31 mouse cellular contexts compared by ENCODE assay signal in genomic region chr1:39005751-39006354, GRCm38 (mm10). TPM values are rescaled to one million over a fixed set of nuclear protein-coding genes. Genes with fewer than 3 reads are reported as not detected.
DNase-seq lines count a peak whose midpoint lies in the region; TF ChIP-seq lines count a peak whose summit lies in the region.
"Had no signal": no experiment of that assay in that cellular context is flagged by ENCODE, and none has a peak within 500 bp of the region (broad histone marks: within the 10 kb centered on the region; RNA-seq: fewer than 3 reads in every experiment).

No protein-coding gene starts in this region.

- no peak for TF ChIP-seq CTCF in CH12.LX (conservative IDR thresholded peaks at IDR 0.05 in 1 of 2, IDR thresholded peaks at IDR 0.05 in 1 of 2; ENCODE audit: low read depth in 2 of 2, low read length in 2 of 2)

- in situ Hi-C loops in CH12.LX (cut with MboI; ENCODE audit: low pct_ligation_motif_present, low pct_unique_long_range_greater_than_20kb, low sequenced_read_pairs): loop anchor here (5.0 to 25.0 kb wide), 3 partner anchors 206 to 511 kb away; no protein-coding TSS in a partner anchor
- in situ Hi-C loops in ES-E14 (cut with MboI; ENCODE audit: low sequenced_read_pairs in 2 of 2, unreplicated experiment in 2 of 2): loop anchor here (10.0 to 25.0 kb wide), 4 partner anchors 181 to 509 kb away; partner anchors contain the start of gene Npas2 (in 1 of the 2)

- no peak for TF ChIP-seq POLR2A in CH12.LX (IDR thresholded peaks at IDR 0.05; ENCODE audit: low read depth, low read length)

- H3K27ac ChIP-seq in CH12.LX (ENCODE audit: insufficient read depth, low read depth) (no peak overlapping the region), ES-E14 (ENCODE audit: insufficient read depth, low read depth, low read length, poor library complexity, severe bottlenecking) (0 out of 2 replicates have a peak overlapping the region, but pooled peaks have one; percentile 27)
- H3K27ac ChIP-seq: heart, embryonic 10.5 days; heart, embryonic 15.5 days; hindbrain, embryonic 12.5 days; hindbrain, postnatal 0 days; intestine, embryonic 15.5 days; kidney, embryonic 15.5 days; layer of hippocampus, adult 2 months; liver, embryonic 12.5 days had no signal

- H3K9ac ChIP-seq in CH12.LX (ENCODE audit: insufficient read depth, low read depth) (no peak overlapping the region), ES-E14 (ENCODE audit: insufficient read depth, low read depth, low read length, poor library complexity, severe bottlenecking) (no peak overlapping the region)
- H3K9ac ChIP-seq: heart, embryonic 15.5 days; hindbrain, embryonic 12.5 days; intestine, embryonic 15.5 days; kidney, embryonic 15.5 days; liver, embryonic 12.5 days; liver, postnatal 0 days; neural tube, embryonic 13.5 days had no signal

- peaks cover 3% of the 10 kb centered on the region for H3K9me3 ChIP-seq in CH12.LX (replicated peaks; ENCODE audit: low read length)
- no peaks in the 10 kb centered on the region for H3K9me3 ChIP-seq in ES-E14 (ENCODE audit: control insufficient read depth, insufficient read depth, low read depth, low read length)
- H3K9me3 ChIP-seq: heart, embryonic 10.5 days; heart, embryonic 15.5 days; hindbrain, embryonic 12.5 days; intestine, embryonic 15.5 days; kidney, embryonic 15.5 days; liver, embryonic 12.5 days; neural tube, embryonic 13.5 days had no signal

- intact Hi-C loops in left cerebral cortex, postnatal 10 days (cut with DNase I): no loop called here

- H3K4me1 ChIP-seq in CH12.LX (ENCODE audit: control insufficient read depth in 1 of 2, insufficient read depth in 2 of 2) (peaks cover 13 to 57% of the 10 kb centered on the region in 2 experiments), ES-E14 (ENCODE audit: control insufficient read depth in 2 of 2, insufficient read depth in 2 of 2, low read length in 2 of 2, poor library complexity in 1 of 2) (peaks cover 0 to 11% of the 10 kb centered on the region in 2 experiments; a peak in 1 of 4 replicates)
- H3K4me1 ChIP-seq: liver, embryonic 12.5 days had no signal

- H3K36me3 ChIP-seq in CH12.LX (replicated peaks in 1 of 2; ENCODE audit: control insufficient read depth in 1 of 2, insufficient read depth in 1 of 2, low read length in 1 of 2) (no peaks in the 10 kb centered on the region), ES-E14 (ENCODE audit: control insufficient read depth, insufficient read depth, low read length, poor library complexity, severe bottlenecking) (no peaks in the 10 kb centered on the region)
- H3K36me3 ChIP-seq: heart, embryonic 10.5 days; heart, embryonic 15.5 days; hindbrain, embryonic 12.5 days; intestine, embryonic 15.5 days; kidney, embryonic 15.5 days; liver, embryonic 12.5 days; neural tube, embryonic 13.5 days had no signal

- no peak for TF ChIP-seq RAD21 in CH12.LX (IDR thresholded peaks at IDR 0.05; ENCODE audit: low read depth, low read length)

- H3K4me3 ChIP-seq in CH12.LX (replicated peaks in 1 of 3; ENCODE audit: low read depth in 2 of 3, low read length in 2 of 3, poor library complexity in 1 of 3) (no peak overlapping the region), ES-E14 (ENCODE audit: insufficient read depth in 1 of 2, low read depth in 1 of 2, low read length in 2 of 2, poor library complexity in 1 of 2, severe bottlenecking in 1 of 2) (no peak overlapping the region)
- H3K4me3 ChIP-seq: erythroblast, embryonic 14.5 days; heart, embryonic 10.5 days; heart, embryonic 15.5 days; hindbrain, embryonic 12.5 days; intestine, embryonic 15.5 days; kidney, embryonic 15.5 days; layer of hippocampus, adult 2 months; liver, embryonic 12.5 days; neural tube, embryonic 13.5 days had no signal

- peak; percentile 23 to 44 for DNase-seq in kidney, postnatal 36 days
- no peak for DNase-seq in kidney, adult 18-20 months
- peak; percentile 61 for DNase-seq in CH12.LX (ENCODE audit: extremely low read depth)
- DNase-seq in ES-E14 (ENCODE audit: low read depth, low spot score): peak; percentile 36
- peak; percentile 73 for DNase-seq in retina, postnatal 1 day
- DNase-seq in left cerebral cortex, postnatal 10 days (ENCODE audit: extremely low spot score in 1 of 2, low spot score in 2 of 2): no peak
- no peak for DNase-seq in ovary, postnatal 14 days (ENCODE audit: low spot score)
- DNase-seq: adrenal gland, postnatal 36 days; B cell, adult 2 months; cerebellum, adult 2 months; cerebellum, postnatal 14 days; gastrocnemius, postnatal 14 days; heart, adult 11 months; heart, postnatal 36 days; left cerebral cortex, postnatal 4 days; liver, postnatal 0 days; lung, postnatal 36 days; right cerebral cortex, adult 18-20 months; spleen, adult 18-20 months; thymus, postnatal 4 days had no signal

- no peak overlapping the region; the same call in 1 of the 2 replicates for H3K4me2 ChIP-seq in CH12.LX (ENCODE audit: insufficient read depth, low read depth, poor library complexity, severe bottlenecking)
- H3K4me2 ChIP-seq: heart, embryonic 15.5 days; hindbrain, embryonic 12.5 days; intestine, embryonic 15.5 days; kidney, embryonic 15.5 days; liver, embryonic 12.5 days; midbrain, embryonic 11.5 days; neural tube, embryonic 13.5 days had no signal

- no peaks in the 10 kb centered on the region for H3K27me3 ChIP-seq in CH12.LX (replicated peaks)
- H3K27me3 ChIP-seq: heart, embryonic 15.5 days; hindbrain, embryonic 12.5 days; intestine, embryonic 15.5 days; kidney, embryonic 15.5 days; liver, embryonic 12.5 days had no signal

- no peaks in the 10 kb centered on the region for H3K79me2 ChIP-seq in CH12.LX (replicated peaks; ENCODE audit: control insufficient read depth, extremely low read depth, insufficient read depth, poor library complexity, severe bottlenecking)

- dilution Hi-C loops in CH12.LX (cut with MboI; ENCODE audit: extremely low pct_ligation_motif_present, extremely low pct_unique_long_range_greater_than_20kb, low sequenced_read_pairs): no loop called here

- TF ChIP-seq EP300 in CH12.LX (IDR thresholded peaks at IDR 0.05; ENCODE audit: low read length): no peak

TF ChIP-seq in CH12.LX, 34 proteins besides CTCF, POLR2A, EP300 and RAD21 (continues in another document):
- TF ChIP-seq MEF2A (IDR thresholded peaks at IDR 0.05; ENCODE audit: borderline replicate concordance, low read depth, low read length) (peak; percentile 67; the same call in 1 of the 2 replicates), MAZ (IDR thresholded peaks at IDR 0.05; ENCODE audit: low read depth, low read length) (no peak), ZKSCAN1 (IDR thresholded peaks at IDR 0.05; ENCODE audit: borderline replicate concordance, low read depth, low read length) (no peak), BHLHE40 (IDR thresholded peaks at IDR 0.05; ENCODE audit: low read depth, low read length) (peak; percentile 88), TBP (conservative IDR thresholded peaks at IDR 0.05; ENCODE audit: low read depth, low read length) (peak; percentile 97), USF2 (conservative IDR thresholded peaks at IDR 0.05; ENCODE audit: low read depth, low read length) (peak; percentile 53), CHD2 (IDR thresholded peaks at IDR 0.05; ENCODE audit: low read length) (no peak), E2F4 (IDR thresholded peaks at IDR 0.05; ENCODE audit: insufficient replicate concordance, low read depth, low read length) (no peak), SMC3 (IDR thresholded peaks at IDR 0.05; ENCODE audit: low read depth, low read length) (no peak), IRF4 (IDR thresholded peaks at IDR 0.05; ENCODE audit: low read depth, low read length) (peak; percentile 72), TCF12 (IDR thresholded peaks at IDR 0.05; ENCODE audit: low read depth, low read length) (peak; percentile 22; the same call in 1 of the 2 replicates), USF1 (IDR thresholded peaks at IDR 0.05; ENCODE audit: low read depth, low read length) (peak; percentile 73), MXI1 (IDR thresholded peaks at IDR 0.05; ENCODE audit: low read depth, low read length) (no peak), PAX5 (IDR thresholded peaks at IDR 0.05; ENCODE audit: low read length) (no peak), ZNF384 (IDR thresholded peaks at IDR 0.05; ENCODE audit: low read depth, low read length) (no peak), ETS1 (conservative IDR thresholded peaks at IDR 0.05; ENCODE audit: low read depth, low read length) (0 out of 2 replicates have a peak, but pooled peaks have one; percentile 23)

TF ChIP-seq in ES-E14, 5 proteins besides CTCF, POLR2A, EP300 and RAD21:
- TF ChIP-seq ZNF384 (IDR thresholded peaks at IDR 0.05; ENCODE audit: low read depth, low read length): no peak
- no peak for TF ChIP-seq MAFK (IDR thresholded peaks at IDR 0.05; ENCODE audit: insufficient read depth, low read depth, low read length)
- TF ChIP-seq CHD2 (IDR thresholded peaks at IDR 0.05; ENCODE audit: low read depth, low read length): no peak
- TF ChIP-seq HCFC1 (IDR thresholded peaks at IDR 0.05; ENCODE audit: borderline replicate concordance, insufficient read depth, low read length): no peak
- TF ChIP-seq ZC3H11A (IDR thresholded peaks at IDR 0.05; ENCODE audit: borderline replicate concordance, low read depth, low read length): no peak

RNA-seq across cellular contexts. Expression of gene Pdcl3, which starts 20.4 kb away (rescaled TPM):
- total RNA-seq in CH12.LX (2012; rRNA removed) (55.6 and 60.7 TPM in 2 replicates), CH12.LX (2014; rRNA removed) (83.6 and 84.7 TPM in 2 replicates), ES-E14 (2012; rRNA removed) (48.8 and 80.9 TPM in 2 replicates)
- polyA plus RNA-seq in CH12.LX (2012; ENCODE audit: insufficient read length, low read depth): 120 and 146 TPM in 2 replicates
- 10 to 100 TPM; 40.6 to 42.0 TPM for total RNA-seq in left cerebral cortex, postnatal 10 days (2021)

Comparison
In these comparisons a context has a peak if more than half of its experiments do, and no peak if none do; other contexts are left out.
1. DNase-seq: peak in kidney, postnatal 36 days (2 of 2), CH12.LX (single experiment), ES-E14 (single experiment) and retina, postnatal 1 day (single experiment); none in kidney, adult 18-20 months (single experiment), left cerebral cortex, postnatal 10 days (0 of 2) and ovary, postnatal 14 days (single experiment).